Mouse (Mus musculus): ENCODE results near the gene Sprtn. TPM values are rescaled to one million over a fixed set of nuclear protein-coding genes. Genes with fewer than 3 reads are reported as not detected.

Sprtn gene
- total RNA-seq (2022): 10 to 100 TPM; 11.0 to 13.7 (median 12.3) TPM

- DNase-seq (ENCODE audit: low spot score): peak; percentile 96
Observed at GRCm38 (mm10) chr8:124897386-124898250, at the start of gene Sprtn, which contains the start of gene Exoc8. Gene Sprtn, plus strand, starts transcription at chr8:124897886. Gene Exoc8, minus strand, starts transcription at chr8:124897705.

GRCm38 (mm10) chr8:124853511-124853910 lies 44.2 kb upstream of the Sprtn start:
- DNase-seq (ENCODE audit: low spot score): no peak

GRCm38 (mm10) chr8:124859466-124859865 lies 38.2 kb upstream of the Sprtn start:
- no peak for DNase-seq (ENCODE audit: low spot score)

GRCm38 (mm10) chr8:124860188-124860587 lies 37.5 kb upstream of the Sprtn start:
- peak; percentile 49 for DNase-seq (ENCODE audit: low spot score)

- DNase-seq (ENCODE audit: low spot score): peak; percentile 93
Observed at GRCm38 (mm10) chr8:124862321-124863162, 35.1 kb upstream of the Sprtn start, which contains the start of the genes Gnpat and 2810004N23Rik. Gene Gnpat, plus strand, starts transcription at chr8:124863033. Gene 2810004N23Rik, minus strand, starts transcription at chr8:124863120.

- no peak for DNase-seq (ENCODE audit: low spot score)
Observed at GRCm38 (mm10) chr8:124863163-124863677, 34.5 kb upstream of the Sprtn start.

GRCm38 (mm10) chr8:124863729-124864128 lies 34.0 kb upstream of the Sprtn start:
- DNase-seq (ENCODE audit: low spot score): no peak

GRCm38 (mm10) chr8:124866669-124867068 lies 31.0 kb upstream of the Sprtn start:
- DNase-seq (ENCODE audit: low spot score): no peak

GRCm38 (mm10) chr8:124867126-124867525 lies 30.6 kb upstream of the Sprtn start:
- no peak for DNase-seq (ENCODE audit: low spot score)

GRCm38 (mm10) chr8:124869708-124870107 lies 28.0 kb upstream of the Sprtn start:
- no peak for DNase-seq (ENCODE audit: low spot score)

- no peak for DNase-seq (ENCODE audit: low spot score)
Observed at GRCm38 (mm10) chr8:124871474-124871873, 26.2 kb upstream of the Sprtn start.

- no peak for DNase-seq (ENCODE audit: low spot score)
Observed at GRCm38 (mm10) chr8:124872081-124872480, 25.6 kb upstream of the Sprtn start.

- DNase-seq (ENCODE audit: low spot score): no peak
Observed at GRCm38 (mm10) chr8:124872690-124873089, 25.0 kb upstream of the Sprtn start.

GRCm38 (mm10) chr8:124878141-124878540 lies 19.5 kb upstream of the Sprtn start:
- DNase-seq (ENCODE audit: low spot score): no peak

GRCm38 (mm10) chr8:124878946-124879526 lies 18.6 kb upstream of the Sprtn start:
- no peak for DNase-seq (ENCODE audit: low spot score)

GRCm38 (mm10) chr8:124888385-124888784 lies 9.3 kb upstream of the Sprtn start:
- no peak for DNase-seq (ENCODE audit: low spot score)

- DNase-seq (ENCODE audit: low spot score): no peak
Observed at GRCm38 (mm10) chr8:124892596-124892995, 5.1 kb upstream of the Sprtn start.

- no peak for DNase-seq (ENCODE audit: low spot score)
Observed at GRCm38 (mm10) chr8:124896010-124896631, 1.6 kb upstream of the Sprtn start.

GRCm38 (mm10) chr8:124896632-124897385 lies 877 bp upstream of the Sprtn start:
- DNase-seq (ENCODE audit: low spot score): peak; percentile 74

GRCm38 (mm10) chr8:124898251-124898905 lies 692 bp downstream of the Sprtn start:
- no peak for DNase-seq (ENCODE audit: low spot score)

Measured in heart, adult 8-10 months (tissue).